Mouse (Mus musculus) kidney, adult 2 months (tissue): ENCODE data around the gene Pitpnm1.

Experiments
- CTCF ChIP-seq: fragments of 200-500 bp; conservative IDR thresholded peaks from 2 replicates; pipeline ENCODE4 v1.5.1; 2011; ENCODE audit warnings: low read depth, mild to moderate bottlenecking, control low read depth, low read length, moderate library complexity, mixed read lengths; ENCODE audit not compliant: insufficient read depth, insufficient read length
- POLR2A ChIP-seq: fragments of 200-500 bp; IDR thresholded peaks from one replicate; pipeline ENCODE4 v1.6.1; 2011; ENCODE audit warnings: low read depth, low read length, control low read depth

DNA sequence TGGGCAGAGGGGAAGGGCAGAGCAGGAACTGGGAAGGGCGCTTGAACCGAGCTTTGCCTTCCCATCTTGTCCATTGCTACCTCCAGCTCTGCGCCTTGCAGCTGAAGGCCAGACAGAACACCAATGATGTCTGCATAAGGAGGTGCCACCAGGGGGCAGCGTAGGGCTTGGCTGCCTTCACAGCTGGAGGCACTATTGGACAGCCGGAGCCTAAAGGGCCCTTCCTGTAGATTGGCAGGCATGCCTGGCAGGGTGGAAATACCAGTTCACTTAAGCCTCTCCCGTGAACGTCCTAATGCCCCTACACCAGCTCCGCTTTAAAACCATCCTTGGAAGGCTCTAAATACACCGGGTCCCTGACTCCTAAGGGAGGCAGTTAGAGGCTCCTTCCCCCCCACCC is 742 bp upstream of the Pitpnm1 start:
- TF ChIP-seq CTCF, result peak; percentile 98
- no peak for TF ChIP-seq POLR2A
